Mouse (Mus musculus) gastrocnemius, adult 8-10 months (tissue): ENCODE results near the gene Trpm4. TPM values are rescaled to one million over a fixed set of nuclear protein-coding genes. Genes with fewer than 3 reads are reported as not detected.

Experiments
- DNase-seq, 2 experiments: peaks; one replicate each; pipeline ENCODE4 v3.0.0; 2022; ENCODE audit warnings: low spot score in 2 of 2
- total RNA-seq, 4 experiments: library from RNA; stranded (reverse); gene quantifications; 2 replicates each; pipeline ENCODE4 v1.2.4; 2022

Trpm4 gene
- total RNA-seq, 4 experiments from 2014 or later = 30.7 to 35.6 (median 32.0) TPM

DNA sequence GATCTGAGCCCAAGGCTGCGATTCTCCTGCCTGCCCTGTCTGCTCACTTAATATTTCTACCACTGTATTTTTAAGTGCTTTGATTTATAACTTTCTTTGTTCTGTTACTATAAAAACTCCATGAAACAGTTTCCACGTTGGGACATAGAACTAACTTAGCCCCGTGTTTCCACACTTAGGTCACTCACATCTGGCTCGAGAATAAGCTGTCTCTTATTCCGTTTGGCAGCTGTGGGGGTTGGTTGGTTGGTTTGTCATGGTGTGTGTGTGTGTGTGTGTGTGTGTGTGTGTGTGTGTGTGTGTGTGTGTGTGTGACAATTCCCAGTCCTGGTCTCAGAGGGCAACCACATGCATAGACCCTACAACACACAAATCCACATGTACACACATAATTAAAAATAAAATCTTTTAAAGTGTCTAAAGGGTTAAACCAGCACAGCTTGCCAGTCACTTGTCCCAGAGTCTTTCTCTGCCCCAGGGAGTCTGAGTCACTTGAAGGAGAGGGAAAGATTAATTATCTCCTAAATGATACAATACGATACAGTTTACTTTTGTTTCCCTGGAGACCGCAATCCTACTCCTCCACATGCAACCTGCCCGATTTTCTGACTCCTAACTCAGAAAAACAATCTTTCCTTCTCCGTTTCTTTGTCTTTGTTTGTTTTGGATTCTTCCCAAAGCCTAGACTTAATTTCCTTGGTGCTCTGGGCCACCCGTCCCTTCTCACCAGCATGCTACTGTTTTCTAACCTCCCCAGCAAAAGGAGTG lies 20.7 kb downstream of the Trpm4 start:
- DNase-seq = no peak

GRCm38 (mm10) chr7:45312023-45312422 lies 21.6 kb downstream of the Trpm4 start:
- no peak for DNase-seq

DNA sequence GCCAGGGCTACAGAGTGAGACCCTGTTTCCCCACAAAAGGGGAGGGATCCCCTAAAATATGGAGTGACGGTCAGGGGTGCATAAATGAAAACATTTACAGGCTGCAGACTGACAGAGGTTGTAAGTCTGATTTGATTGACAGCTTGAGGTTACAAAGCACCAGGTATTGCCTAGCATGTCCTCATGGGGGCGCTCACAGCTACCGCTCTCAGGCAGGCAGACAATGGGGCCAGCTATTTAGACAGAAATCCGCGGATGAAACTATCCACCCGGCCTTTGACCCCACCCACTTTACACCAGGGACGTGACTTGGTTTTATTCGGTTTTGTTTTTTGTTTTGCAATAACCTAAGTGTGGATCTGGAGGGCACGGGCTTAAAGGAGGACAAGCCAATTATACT lies 24.1 kb downstream of the Trpm4 start:
- DNase-seq = peak in 1 of 2 experiments; percentile 48

DNA sequence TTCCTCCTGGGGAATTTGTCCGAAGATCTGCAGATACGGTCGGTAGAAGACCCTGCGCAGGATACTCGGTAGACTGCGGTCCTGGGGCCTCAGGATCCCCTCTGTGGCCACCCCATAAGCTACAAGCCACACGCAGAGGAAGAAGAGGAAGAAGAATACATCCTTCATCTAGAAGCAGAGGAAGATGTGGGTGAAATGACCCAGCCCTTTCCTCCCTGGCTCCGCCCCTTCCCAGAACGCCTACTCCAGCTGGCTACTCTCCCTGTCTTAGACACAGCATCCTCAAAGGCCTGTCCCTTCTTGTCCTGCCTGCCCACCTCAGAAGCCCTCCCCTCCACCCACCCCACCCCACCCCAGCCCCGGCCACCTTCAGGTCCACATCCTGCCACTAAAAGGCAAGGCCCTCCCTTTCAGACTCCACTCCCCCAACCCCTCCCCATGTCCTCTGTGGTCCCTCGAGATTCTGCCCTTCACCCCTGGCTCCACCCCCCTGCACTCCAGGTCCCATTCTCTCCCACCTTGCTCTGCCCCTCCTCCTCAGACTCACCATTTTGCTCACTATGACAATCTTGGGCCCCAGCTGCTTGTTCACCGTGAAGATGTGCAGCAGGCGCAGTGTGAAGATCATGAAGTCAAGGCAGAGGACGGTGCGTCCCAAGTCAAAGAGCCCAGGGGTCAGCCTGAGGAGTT lies 24.9 kb downstream of the Trpm4 start:
- DNase-seq = no peak

- DNase-seq = peak in 1 of 2 experiments; percentile 49
These were observed 28.3 kb downstream of the Trpm4 start for GRCm38 (mm10) chr7:45305275-45305674.

DNA sequence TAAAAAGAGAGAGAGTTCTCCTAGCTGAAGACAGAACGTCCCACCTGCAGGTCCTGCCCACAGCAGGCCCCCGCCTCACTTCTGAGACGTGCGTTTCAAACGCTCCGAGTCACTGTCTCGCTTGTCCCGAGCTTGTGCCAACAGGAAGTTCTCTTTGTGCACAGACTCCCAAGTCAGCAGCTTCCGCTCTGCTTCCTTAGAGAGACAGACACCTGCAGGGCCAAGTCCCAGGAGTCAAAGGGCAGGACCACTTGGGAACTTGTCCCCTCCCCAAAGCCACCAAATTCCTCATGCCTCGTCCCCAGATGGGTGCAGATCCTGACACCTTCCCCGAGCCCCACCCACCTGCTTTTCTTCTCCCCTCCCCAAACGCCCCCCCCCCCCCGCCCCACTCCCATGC lies 28.7 kb downstream of the Trpm4 start:
- no peak for DNase-seq

GRCm38 (mm10) chr7:45302626-45303025 lies 31.0 kb downstream of the Trpm4 start:
- DNase-seq = no peak

DNA sequence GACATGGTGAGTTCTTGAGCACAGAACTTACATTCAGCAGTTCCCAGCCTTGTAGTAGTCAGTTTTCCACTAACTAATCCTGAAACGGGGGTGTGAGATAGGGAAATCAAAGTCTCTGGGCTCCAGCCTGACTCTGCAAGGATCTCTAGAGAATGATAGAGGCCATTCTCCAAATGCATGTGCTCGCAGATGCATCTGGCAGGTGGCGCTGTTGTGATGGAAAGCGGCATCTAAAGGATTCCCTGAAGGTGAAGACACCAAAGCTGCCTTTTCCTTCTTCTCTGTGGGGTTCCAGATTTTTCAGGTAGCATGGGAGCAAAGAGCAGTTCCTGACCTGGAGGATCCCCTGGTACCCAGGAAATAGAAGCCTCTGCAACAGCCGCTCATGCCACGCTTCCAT lies 33.3 kb downstream of the Trpm4 start:
- DNase-seq = peak; percentile 40 to 41

DNA sequence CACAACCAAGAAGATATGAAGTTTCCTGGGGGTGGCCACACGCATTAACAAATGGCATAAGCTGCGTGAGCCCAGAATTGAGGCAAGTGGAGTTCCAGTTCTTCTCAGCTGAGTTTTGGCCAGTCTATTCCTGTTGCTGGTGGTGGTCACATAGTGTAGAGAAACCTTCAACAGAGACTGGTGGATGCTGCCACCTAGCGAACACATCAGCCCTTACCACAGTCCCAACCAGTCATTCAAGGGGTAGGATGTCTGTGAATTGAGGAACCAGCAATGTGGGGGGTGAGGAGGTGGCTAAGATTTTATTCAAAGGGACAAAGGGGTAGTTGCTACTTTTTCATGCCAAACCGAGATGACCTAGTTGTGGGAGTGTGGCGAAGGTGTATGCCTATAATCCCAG lies 33.8 kb downstream of the Trpm4 start:
- peak in 1 of 2 experiments; percentile 39 for DNase-seq

GRCm38 (mm10) chr7:45297563-45297962 lies 36.0 kb downstream of the Trpm4 start:
- DNase-seq = no peak

DNA sequence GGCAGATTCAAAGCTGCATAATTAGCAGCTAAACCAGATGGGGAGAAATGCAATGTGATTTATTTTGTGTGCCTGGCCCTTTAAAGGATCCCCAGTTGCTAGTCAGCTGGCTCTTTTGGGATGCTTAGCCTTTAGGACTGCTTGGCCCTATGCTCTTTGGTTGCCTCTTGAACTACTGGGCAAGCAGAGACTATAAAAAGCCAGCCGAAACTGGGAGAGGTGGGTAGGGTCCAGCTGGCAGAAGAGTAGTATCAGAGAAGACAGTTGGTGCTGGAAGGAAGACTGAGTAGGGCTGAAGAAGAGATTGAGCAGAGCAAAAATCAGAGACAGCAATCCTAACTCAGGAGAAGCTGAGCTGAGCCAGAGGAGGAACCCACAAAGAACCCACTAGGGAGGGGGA lies 37.0 kb downstream of the Trpm4 start:
- DNase-seq = peak in 1 of 2 experiments; percentile 36

GRCm38 (mm10) chr7:45286486-45286885 lies 47.1 kb downstream of the Trpm4 start:
- no peak for DNase-seq

GRCm38 (mm10) chr7:45277136-45277760 lies 56.3 kb downstream of the Trpm4 start, which contains the start of gene Slc6a21:
TSS of gene Slc6a21 (plus strand) at chr7:45277513.
- peak; percentile 72 to 77 for DNase-seq

DNA sequence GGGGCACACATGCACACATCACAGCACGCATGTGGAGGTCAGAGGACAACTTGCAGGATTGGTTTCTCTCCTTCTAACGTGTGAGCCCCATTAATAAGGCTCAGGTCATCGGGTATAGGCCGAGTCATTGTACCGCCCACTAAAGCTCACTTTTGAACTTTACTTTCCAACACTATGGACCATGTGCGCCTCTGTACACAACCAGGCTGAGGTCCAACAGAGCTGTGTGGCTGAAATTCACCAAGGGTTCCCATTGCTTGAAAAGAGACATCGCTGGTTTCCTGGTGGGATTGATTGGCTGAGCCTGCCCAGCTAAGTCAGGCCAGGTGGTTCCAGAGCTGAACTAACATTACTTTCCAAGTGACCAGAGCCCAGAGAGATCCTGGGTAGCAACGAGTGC lies 59.9 kb downstream of the Trpm4 start:
- no peak for DNase-seq

DNA sequence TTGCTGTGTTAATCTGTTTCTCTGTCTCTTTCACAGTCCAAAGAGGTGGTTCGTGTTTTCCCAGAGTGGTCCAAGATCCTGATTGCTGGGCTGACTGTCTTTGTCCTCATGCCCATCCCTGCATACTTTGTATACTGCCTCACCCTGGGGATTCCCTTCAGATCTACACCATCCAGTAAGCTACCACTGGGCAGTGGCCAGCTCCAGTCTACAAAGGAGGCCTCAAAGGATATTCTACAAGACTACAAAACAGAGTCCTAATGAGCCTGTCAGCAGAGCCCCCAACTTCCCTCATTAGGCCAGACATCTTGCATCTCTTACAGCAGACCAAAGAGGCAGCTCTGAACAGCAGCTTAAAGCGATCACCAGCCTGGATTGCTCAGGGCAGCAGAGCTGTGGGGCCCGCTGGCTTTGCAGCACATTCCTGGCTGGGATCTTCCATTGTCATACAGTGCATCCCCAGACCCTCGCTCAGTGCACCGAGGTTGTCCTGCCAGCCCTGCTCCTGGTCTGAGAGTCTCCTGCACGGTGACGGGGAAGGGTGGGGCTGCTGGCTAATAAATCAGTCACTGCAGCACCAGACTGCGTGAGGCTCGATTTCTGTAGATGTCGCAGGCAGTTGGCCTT lies 60.7 kb downstream of the Trpm4 start:
- DNase-seq = no peak

DNA sequence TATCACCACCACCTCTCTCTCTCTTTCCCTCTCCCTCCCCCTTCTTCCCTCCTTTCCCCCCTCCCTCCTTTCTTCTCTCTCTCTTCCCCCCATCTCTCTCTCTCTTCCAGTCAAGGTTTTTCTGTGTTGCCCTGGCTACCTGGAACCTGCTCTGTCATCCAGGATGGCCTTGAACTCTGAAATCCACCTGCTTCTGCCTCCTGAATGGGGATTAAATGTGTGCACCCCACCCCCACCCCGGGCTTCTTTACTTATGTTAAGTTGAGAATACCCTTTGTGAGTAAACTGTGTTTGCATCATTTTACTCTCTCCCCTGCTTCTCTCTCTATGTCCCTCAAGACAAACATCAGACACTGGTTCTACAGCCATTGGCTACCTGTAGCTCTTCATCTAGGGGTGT lies 68.1 kb downstream of the Trpm4 start:
- no peak for DNase-seq

GRCm38 (mm10) chr7:45264348-45264747 lies 69.2 kb downstream of the Trpm4 start:
- DNase-seq = no peak

DNA sequence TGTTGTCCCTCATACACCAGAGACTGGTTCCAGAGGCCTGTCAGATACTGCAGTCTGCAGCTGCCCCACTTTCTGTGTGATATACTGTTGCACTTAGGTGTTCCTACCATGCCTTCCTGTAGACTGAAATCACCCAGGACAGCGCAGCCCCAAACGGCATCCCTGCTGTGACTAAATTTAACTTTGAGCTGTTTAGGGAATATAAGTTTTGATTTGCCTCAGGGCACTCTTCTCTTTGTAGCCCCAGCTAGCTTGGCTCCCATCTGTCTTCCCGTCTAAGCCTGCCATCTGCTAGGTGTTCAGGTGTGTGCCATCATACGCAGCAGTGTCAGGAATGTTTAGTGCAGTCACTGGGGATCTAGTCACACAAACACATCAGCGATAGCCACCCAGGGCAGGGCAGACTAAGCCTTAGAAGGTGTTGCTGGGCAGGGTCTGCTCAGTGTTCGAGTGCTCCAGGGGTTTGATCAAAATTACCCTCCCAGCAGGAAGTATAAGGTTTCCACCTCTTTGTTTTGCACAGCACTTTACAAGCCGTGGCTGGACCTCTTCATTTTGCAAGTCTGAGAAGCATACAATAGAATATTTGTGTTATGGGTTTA lies 70.5 kb downstream of the Trpm4 start:
- DNase-seq = no peak

GRCm38 (mm10) chr7:45262266-45262665 lies 71.3 kb downstream of the Trpm4 start:
- no peak for DNase-seq

DNA sequence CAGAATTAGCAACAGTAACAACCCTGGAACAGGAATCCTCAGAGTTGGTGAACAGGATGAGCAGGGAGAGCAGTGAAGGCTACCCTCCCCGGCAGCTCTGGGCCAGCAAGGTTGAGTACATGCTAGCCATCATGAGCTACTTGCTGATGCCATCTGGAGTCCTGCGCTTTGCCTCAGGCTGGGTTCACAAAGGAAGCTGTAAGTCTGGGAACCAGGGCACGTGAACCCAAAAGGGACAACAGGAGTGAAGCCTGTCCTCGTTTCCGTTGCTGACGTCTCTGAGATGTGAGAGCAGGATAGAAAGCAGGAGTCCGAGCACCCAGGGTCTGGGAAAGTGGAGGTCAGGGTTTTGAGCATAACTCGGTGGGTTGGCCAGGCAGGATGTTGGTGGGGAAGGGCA lies 74.3 kb downstream of the Trpm4 start:
- DNase-seq = no peak

DNA sequence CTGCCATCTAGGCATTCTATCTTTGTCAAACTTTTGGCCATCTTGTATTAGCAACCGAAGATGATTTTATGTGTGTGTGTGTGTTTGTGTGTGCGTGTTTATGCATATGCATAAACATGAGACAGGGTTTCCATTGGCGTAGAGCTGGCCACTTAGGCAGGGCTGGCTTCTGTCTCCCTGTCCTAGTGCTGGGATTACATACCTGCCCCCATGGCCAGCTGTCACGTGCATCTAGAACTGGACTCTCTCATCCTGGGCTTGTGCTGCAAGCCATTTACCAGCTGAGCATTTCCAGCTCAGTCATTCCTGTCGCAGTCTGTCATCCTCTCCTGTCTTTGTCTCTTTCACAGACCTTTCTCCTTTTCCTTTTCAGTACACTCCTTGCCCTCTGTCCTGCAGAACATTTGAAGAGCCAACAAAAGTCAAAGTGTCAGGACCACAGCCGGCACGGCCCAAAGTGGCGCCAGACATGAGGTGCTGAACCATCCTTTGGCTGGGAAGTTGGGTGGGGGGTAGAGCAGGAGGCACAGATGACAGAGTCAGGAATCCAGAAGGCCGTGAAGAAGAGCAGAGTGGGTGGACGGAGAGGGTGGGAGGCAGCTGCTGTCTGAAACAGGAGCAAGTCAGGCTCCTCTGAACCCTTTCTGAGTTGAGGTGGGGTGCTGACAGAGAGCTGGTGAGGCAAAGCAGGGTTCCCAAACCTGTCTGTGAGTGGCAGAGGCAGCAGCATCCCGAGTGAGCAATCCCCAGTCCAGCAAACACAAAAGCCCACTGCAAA lies 76.3 kb downstream of the Trpm4 start:
- no peak for DNase-seq
